Mouse (Mus musculus) ES-E14 (cell line): ENCODE results near the gene Celsr1. TPM values are rescaled to one million over a fixed set of nuclear protein-coding genes. Genes with fewer than 3 reads are reported as not detected.

Experiments used
- DNase-seq: peaks from one replicate; pipeline ENCODE4 v3.0.0-alpha.2; 2013; ENCODE audit warnings: low read depth, low spot score
- H3K27ac ChIP-seq: 2 replicates; pipeline ENCODE4 v1.5.1; 2012; ENCODE audit warnings: low read depth, mild to moderate bottlenecking, low read length, moderate library complexity, mixed read lengths; ENCODE audit not compliant: poor library complexity, insufficient read depth, severe bottlenecking
- H3K36me3 ChIP-seq: 2 replicates; pipeline ENCODE4 v1.6.1; 2012; ENCODE audit warnings: mild to moderate bottlenecking, low read length, moderate library complexity, mixed read lengths; ENCODE audit not compliant: control insufficient read depth, poor library complexity, insufficient read depth, severe bottlenecking
- H3K4me1 ChIP-seq, 2 experiments: fragments of 150-350 bp in 1 of 2; sonication (generic) in 1 of 2; 2 replicates each; pipeline ENCODE4 v1.6.1; 2012; ENCODE audit warnings: low read length in 2 of 2, mild to moderate bottlenecking in 1 of 2, mixed read lengths in 1 of 2; ENCODE audit not compliant: control insufficient read depth in 2 of 2, insufficient read depth in 2 of 2, poor library complexity in 1 of 2
- H3K4me3 ChIP-seq, 2 experiments: fragments of 150-350 bp in 1 of 2; sonication (generic) in 1 of 2; 2 replicates each; pipeline ENCODE4 v1.5.1; 2012; ENCODE audit warnings: low read length in 2 of 2, low read depth in 1 of 2, mild to moderate bottlenecking in 1 of 2, mixed read lengths in 1 of 2; ENCODE audit not compliant: insufficient read depth in 1 of 2, poor library complexity in 1 of 2, severe bottlenecking in 1 of 2
- H3K9ac ChIP-seq: 2 replicates; pipeline ENCODE4 v1.6.1; 2012; ENCODE audit warnings: low read depth, mild to moderate bottlenecking, low read length, mixed read lengths; ENCODE audit not compliant: poor library complexity, insufficient read depth, severe bottlenecking
- H3K9me3 ChIP-seq: fragments of 150-350 bp; sonication (generic); 2 replicates; pipeline ENCODE4 v1.6.1; 2012; ENCODE audit warnings: low read depth, mild to moderate bottlenecking, low read length; ENCODE audit not compliant: control insufficient read depth, insufficient read depth
- CHD2 ChIP-seq: IDR thresholded peaks from 2 replicates; pipeline ENCODE4 v1.6.1; 2014; ENCODE audit warnings: mild to moderate bottlenecking, low read depth, low read length, inconsistent platforms
- HCFC1 ChIP-seq: IDR thresholded peaks from 2 replicates; pipeline ENCODE4 v1.6.1; 2012; ENCODE audit warnings: low read length, inconsistent platforms, borderline replicate concordance; ENCODE audit not compliant: insufficient read depth
- MAFK ChIP-seq: IDR thresholded peaks from 2 replicates; pipeline ENCODE4 v1.6.1; 2014; ENCODE audit warnings: mild to moderate bottlenecking, low read depth, low read length, inconsistent platforms; ENCODE audit not compliant: insufficient read depth
- ZC3H11A ChIP-seq: IDR thresholded peaks from 2 replicates; pipeline ENCODE4 v1.6.1; 2012; ENCODE audit warnings: low read depth, mild to moderate bottlenecking, inconsistent platforms, low read length, borderline replicate concordance
- ZNF384 ChIP-seq: IDR thresholded peaks from 2 replicates; pipeline ENCODE4 v1.6.1; 2012; ENCODE audit warnings: low read depth, low read length, inconsistent platforms
- in situ Hi-C, 2 experiments: fragments of 600-800 bp; cut with MboI; formaldehyde crosslinking; loops; one replicate each; pipeline ENCODE4 v1.15.1; 2025; ENCODE audit warnings: low sequenced_read_pairs in 2 of 2, inconsistent platforms in 1 of 2; ENCODE audit not compliant: unreplicated experiment in 2 of 2
- total RNA-seq: library from RNA; depleted of rRNA; stranded (reverse); fragments of 300-350 nt; gene quantifications from 2 replicates; pipeline ENCODE4 v1.2.3, GENCODE M21; 2012

Gene Celsr1
- total RNA-seq, 1 experiment: 12.6 TPM

- H3K36me3 ChIP-seq: no peaks in the 10 kb centered on the region
- H3K4me3 ChIP-seq: no peak overlapping the region
- H3K27ac ChIP-seq: no peak overlapping the region
- H3K9me3 ChIP-seq: no peaks in the 10 kb centered on the region
- DNase-seq: no peak
- in situ Hi-C loops: loop anchor here in 1 of 2 experiments (25.0 kb wide), 1 partner anchor 228 kb away; no protein-coding TSS in a partner anchor
- TF ChIP-seq MAFK (no peak), ZC3H11A (no peak), HCFC1 (no peak), CHD2 (no peak), ZNF384 (no peak)
- H3K9ac ChIP-seq: no peak overlapping the region
- H3K4me1 ChIP-seq: peaks cover 0 to 7% of the 10 kb centered on the region in 2 experiments; a peak in 1 of 4 replicates
Measured at GRCm38 (mm10) chr15:85909492-85909829, 124.1 kb downstream of the Celsr1 start.

GRCm38 (mm10) chr15:85908660-85909491 is 124.7 kb downstream of the Celsr1 start:
- in situ Hi-C loops: loop anchor here in 1 of 2 experiments (25.0 kb wide), 1 partner anchor 228 kb away; no protein-coding TSS in a partner anchor
- Histone ChIP-seq H3K9ac (no peak overlapping the region), H3K9me3 (no peaks in the 10 kb centered on the region), H3K4me3 (no peak overlapping the region), H3K36me3 (no peaks in the 10 kb centered on the region), H3K4me1 (peaks cover 0 to 7% of the 10 kb centered on the region in 2 experiments; a peak in 1 of 4 replicates), H3K27ac (no peak overlapping the region)
- no peak for DNase-seq
- TF ChIP-seq ZC3H11A (no peak), CHD2 (no peak), MAFK (no peak), HCFC1 (no peak), ZNF384 (no peak)

GRCm38 (mm10) chr15:85903826-85904225 is 129.8 kb downstream of the Celsr1 start:
- H3K9me3 ChIP-seq: no peaks in the 10 kb centered on the region
- TF ChIP-seq CHD2 (no peak), HCFC1 (no peak), ZC3H11A (no peak), ZNF384 (no peak), MAFK (no peak)
- H3K27ac ChIP-seq: no peak overlapping the region
- in situ Hi-C loops: loop anchor here in 1 of 2 experiments (25.0 kb wide), 1 partner anchor 233 kb away; no protein-coding TSS in a partner anchor
- DNase-seq: peak; percentile 25
- no peak overlapping the region for H3K9ac ChIP-seq
- H3K4me3 ChIP-seq: peak overlapping the region in 1 of 2 experiments; percentile 18; a peak in 1 of 4 replicates
- H3K36me3 ChIP-seq: no peaks in the 10 kb centered on the region; the same call in 1 of the 2 replicates
- peaks cover 0 to 19% of the 10 kb centered on the region in 2 experiments; a peak in 1 of 4 replicates for H3K4me1 ChIP-seq

GRCm38 (mm10) chr15:85902505-85902904 is 131.1 kb downstream of the Celsr1 start:
- Histone ChIP-seq H3K4me1 (peaks cover 0 to 19% of the 10 kb centered on the region in 2 experiments; a peak in 1 of 4 replicates), H3K27ac (no peak overlapping the region), H3K36me3 (peaks cover 7% of the 10 kb centered on the region; the same call in 1 of the 2 replicates), H3K9me3 (no peaks in the 10 kb centered on the region), H3K9ac (no peak overlapping the region), H3K4me3 (no peak overlapping the region)
- TF ChIP-seq CHD2 (no peak), ZNF384 (no peak), MAFK (no peak), ZC3H11A (no peak), HCFC1 (no peak)
- in situ Hi-C loops: loop anchor here in 1 of 2 experiments (25.0 kb wide), 1 partner anchor 235 kb away; no protein-coding TSS in a partner anchor
- DNase-seq: no peak
